Mouse (Mus musculus) heart, embryonic 16.5 days (tissue): ENCODE results near the gene Ncoa4. TPM values are rescaled to one million over a fixed set of nuclear protein-coding genes. Genes with fewer than 3 reads are reported as not detected.
A peak's percentile ranks its signal among the peaks of the same experiment; 100 is the strongest.
"Not testable (repeated sequence)": the region's sequence is repeated elsewhere in the genome, so short reads cannot be mapped to it uniquely, and the experiment has no call there.

Experiments used
- ATAC-seq: fragments of 200-750 bp; cut with Nextera tagmentation; replicated peaks from 2 replicates; pipeline ENCODE4 v1.8.0; 2017; ENCODE audit warnings: moderate number of reproducible peaks; ENCODE audit not compliant: insufficient read depth, low FRiP score; ENCODE audit errors: extremely low read depth
- H3K27ac ChIP-seq: fragments of 300-500 bp; sonication (generic); 2 replicates; pipeline ENCODE4 v1.5.1; 2014; ENCODE audit warnings: mild to moderate bottlenecking, low read length, control low read depth, moderate library complexity
- H3K27me3 ChIP-seq: fragments of 300-500 bp; sonication (generic); 2 replicates; pipeline ENCODE4 v1.6.1; 2014; ENCODE audit warnings: low read length, mixed read lengths; ENCODE audit not compliant: control insufficient read depth, insufficient read depth
- H3K36me3 ChIP-seq: fragments of 300-500 bp; sonication (generic); 2 replicates; pipeline ENCODE4 v1.6.1; 2014; ENCODE audit not compliant: control insufficient read depth, insufficient read depth
- H3K4me1 ChIP-seq: fragments of 300-500 bp; sonication (generic); 2 replicates; pipeline ENCODE4 v1.6.1; 2014; ENCODE audit warnings: low read length, mixed read lengths; ENCODE audit not compliant: control insufficient read depth, insufficient read depth
- H3K4me2 ChIP-seq: fragments of 300-500 bp; sonication (generic); 2 replicates; pipeline ENCODE4 v1.6.1; 2014; ENCODE audit warnings: low read depth, mild to moderate bottlenecking, control low read depth, low read length
- H3K4me3 ChIP-seq: fragments of 300-500 bp; sonication (generic); 2 replicates; pipeline ENCODE4 v1.5.1; 2014; ENCODE audit warnings: mild to moderate bottlenecking, control low read depth, low read length
- H3K9ac ChIP-seq: fragments of 300-500 bp; sonication (generic); 2 replicates; pipeline ENCODE4 v1.6.1; 2014; ENCODE audit warnings: low read length, control low read depth
- H3K9me3 ChIP-seq: fragments of 300-500 bp; sonication (generic); replicated peaks from 2 replicates; pipeline ENCODE4 v1.6.1; 2016; ENCODE audit warnings: low read length; ENCODE audit not compliant: control insufficient read depth
- WGBS: fragments of 180-500 bp; shearing (Covaris S2); extraction: QIAGEN DNeasy Blood & Tissue Kit; methylation state at CpG from one replicate; pipeline ENCODE4 v1.1.7; 2014; 5-methylcytosine and 5-hydroxymethylcytosine counted together
- polyA plus RNA-seq: library from polyadenylated mRNA; unstranded; fragments of >200 nt; fragmentation: Nextera tagmentation; extraction: Ambion mirVana; gene quantifications from 2 replicates; pipeline ENCODE4 v1.2.1, GENCODE M21; 2015

The Ncoa4 gene
- polyA plus RNA-seq, 1 experiment from 2014 or later: 130 TPM

GRCm38 (mm10) chr14:32179393-32180195 lies 19.9 kb downstream of the Ncoa4 start:
- ATAC-seq: no peak
- Histone ChIP-seq H3K4me3 (no peak overlapping the region), H3K36me3 (peaks cover 39% of the 10 kb centered on the region), H3K27ac (no peak overlapping the region), H3K9ac (no peak overlapping the region), H3K4me1 (no peaks in the 10 kb centered on the region), H3K9me3 (no peaks in the 10 kb centered on the region), H3K4me2 (no peak overlapping the region), H3K27me3 (no peaks in the 10 kb centered on the region)
- WGBS: 80% methylated on average over 10 of the region's 10 CpGs

GRCm38 (mm10) chr14:32180861-32181260 lies 21.2 kb downstream of the Ncoa4 start:
- Histone ChIP-seq H3K4me1 (no peaks in the 10 kb centered on the region), H3K9ac (no peak overlapping the region), H3K36me3 (peaks cover 45% of the 10 kb centered on the region), H3K4me3 (no peak overlapping the region), H3K27ac (no peak overlapping the region), H3K27me3 (no peaks in the 10 kb centered on the region), H3K4me2 (no peak overlapping the region), H3K9me3 (no peaks in the 10 kb centered on the region)
- no peak for ATAC-seq
- WGBS: 88% methylated on average over 6 of the region's 6 CpGs

GRCm38 (mm10) chr14:32183846-32184245 lies 24.2 kb downstream of the Ncoa4 start:
- no peak overlapping the region for H3K4me3 ChIP-seq
- 95% methylated on average over 4 of the region's 4 CpGs for WGBS
- H3K4me2 ChIP-seq: no peak overlapping the region
- H3K4me1 ChIP-seq: no peaks in the 10 kb centered on the region
- peaks cover 64% of the 10 kb centered on the region for H3K36me3 ChIP-seq
- no peak for ATAC-seq
- no peaks in the 10 kb centered on the region for H3K9me3 ChIP-seq
- no peak overlapping the region for H3K27ac ChIP-seq
- H3K27me3 ChIP-seq: no peaks in the 10 kb centered on the region
- no peak overlapping the region for H3K9ac ChIP-seq

GRCm38 (mm10) chr14:32190627-32191391 lies 31.1 kb downstream of the Ncoa4 start:
- no peak for ATAC-seq
- no peak overlapping the region for H3K27ac ChIP-seq
- H3K36me3 ChIP-seq: peaks cover 43% of the 10 kb centered on the region
- H3K9me3 ChIP-seq: no peaks in the 10 kb centered on the region
- no peak overlapping the region for H3K4me2 ChIP-seq
- no peak overlapping the region for H3K4me3 ChIP-seq
- H3K9ac ChIP-seq: no peak overlapping the region
- H3K4me1 ChIP-seq: no peaks in the 10 kb centered on the region
- H3K27me3 ChIP-seq: no peaks in the 10 kb centered on the region
- 83% methylated on average over 6 of the region's 6 CpGs for WGBS

- Histone ChIP-seq H3K9ac (no peak overlapping the region), H3K4me3 (no peak overlapping the region), H3K36me3 (peaks cover 46% of the 10 kb centered on the region), H3K27me3 (no peaks in the 10 kb centered on the region), H3K9me3 (no peaks in the 10 kb centered on the region), H3K4me2 (no peak overlapping the region), H3K4me1 (no peaks in the 10 kb centered on the region), H3K27ac (no peak overlapping the region)
- WGBS: 65% methylated on average over 5 of the region's 5 CpGs
- ATAC-seq: no peak
Observed at GRCm38 (mm10) chr14:32191926-32192325, 32.3 kb downstream of the Ncoa4 start.

GRCm38 (mm10) chr14:32192437-32192836 lies 32.8 kb downstream of the Ncoa4 start:
- no peak for ATAC-seq
- H3K4me1 ChIP-seq: no peaks in the 10 kb centered on the region
- H3K36me3 ChIP-seq: peaks cover 45% of the 10 kb centered on the region
- no peak overlapping the region for H3K4me3 ChIP-seq
- no peak overlapping the region for H3K9ac ChIP-seq
- H3K9me3 ChIP-seq: no peaks in the 10 kb centered on the region
- no peak overlapping the region for H3K27ac ChIP-seq
- H3K4me2 ChIP-seq: no peak overlapping the region
- WGBS: 36% methylated on average over 3 of the region's 3 CpGs
- H3K27me3 ChIP-seq: no peaks in the 10 kb centered on the region

GRCm38 (mm10) chr14:32193557-32193956 lies 33.9 kb downstream of the Ncoa4 start:
- WGBS: 75% methylated on average over 5 of the region's 5 CpGs
- not testable (repeated sequence) for H3K4me1 ChIP-seq, H3K27me3 ChIP-seq, H3K4me3 ChIP-seq, H3K27ac ChIP-seq, H3K9ac ChIP-seq, H3K4me2 ChIP-seq, ATAC-seq, H3K9me3 ChIP-seq
- H3K36me3 ChIP-seq: peaks cover 43% of the 10 kb centered on the region

- Histone ChIP-seq H3K4me1 (peaks cover 21% of the 10 kb centered on the region), H3K4me3 (peak overlapping the region; percentile 99), H3K9ac (peak overlapping the region; percentile 97), H3K9me3 (0 out of 2 replicates have a peak, but pooled peaks cover 3% of the 10 kb centered on the region), H3K4me2 (peak overlapping the region; percentile 72), H3K27me3 (no peaks in the 10 kb centered on the region), H3K27ac (peak overlapping the region; percentile 89), H3K36me3 (peaks cover 21% of the 10 kb centered on the region)
- under 1% methylated on average over 25 of the region's 26 CpGs for WGBS
- ATAC-seq: peak; percentile 47
Observed at GRCm38 (mm10) chr14:32201354-32201753, 41.7 kb downstream of the Ncoa4 start.
